11 mouse cellular contexts compared by ENCODE assay signal in the genomic region with DNA sequence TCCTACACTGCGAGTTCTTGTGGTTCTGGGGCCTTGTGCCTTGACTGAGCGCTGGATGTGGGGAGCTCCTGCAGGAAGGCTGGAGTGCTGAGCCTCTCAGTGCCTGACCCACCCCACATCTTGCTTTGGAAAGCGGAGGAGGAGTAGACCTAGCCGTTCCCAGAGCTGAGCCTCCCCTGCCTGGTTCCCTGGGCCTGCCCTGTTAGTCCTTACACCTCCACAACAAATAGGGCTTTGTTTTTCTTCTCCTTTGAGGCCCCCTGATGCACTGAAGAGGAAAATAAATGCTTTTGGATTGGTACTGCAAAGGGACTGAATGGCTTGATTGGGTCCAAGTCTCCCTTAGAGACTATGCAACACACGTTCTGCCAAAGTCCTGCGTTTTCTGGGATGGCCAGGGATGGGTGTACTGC. TPM values are rescaled to one million over a fixed set of nuclear protein-coding genes. Genes with fewer than 3 reads are reported as not detected.
DNase-seq lines count a peak whose midpoint lies in the region; ATAC-seq and TF ChIP-seq lines count a peak whose summit lies in the region.
"Had no signal": no experiment of that assay in that cellular context is flagged by ENCODE, and none has a peak within 500 bp of the region (broad histone marks: within the 10 kb centered on the region; RNA-seq: fewer than 3 reads in every experiment).

No protein-coding gene starts in this region.

- no peak overlapping the region for H3K4me2 ChIP-seq in hindbrain, embryonic 11.5 days (replicated peaks; ENCODE audit: low read depth, low read length)

- H3K4me1 ChIP-seq in G1E (ENCODE audit: insufficient read depth, low read depth, low read length) = peaks cover 60% of the 10 kb centered on the region
- no peaks in the 10 kb centered on the region; the same call in none of the 2 replicates for H3K4me1 ChIP-seq in hindbrain, embryonic 11.5 days (replicated peaks; ENCODE audit: control insufficient read depth, insufficient read depth, low read length)
- peaks cover 30% of the 10 kb centered on the region for H3K4me1 ChIP-seq in midbrain, embryonic 10.5 days
- H3K4me1 ChIP-seq in lung, adult 2 months (ENCODE audit: control insufficient read depth, insufficient read depth, low read length) = no peaks in the 10 kb centered on the region; the same call in 1 of the 2 replicates

- no peak for DNase-seq in frontal cortex, postnatal 25 days (ENCODE audit: low spot score in 2 of 2)
- no peak for DNase-seq in G1E (ENCODE audit: low spot score)
- no peak for DNase-seq in hindbrain, embryonic 11.5 days (ENCODE audit: low spot score)
- no peak for DNase-seq in midbrain, embryonic 10.5 days (ENCODE audit: low spot score)
- no peak for DNase-seq in urinary bladder, postnatal 36 days (ENCODE audit: low spot score in 2 of 2)
- DNase-seq in lung, adult 2 months = no peak
- DNase-seq in left cerebral cortex, adult 11 months (ENCODE audit: low spot score) = no peak
- DNase-seq: lung, adult 18-20 months had no signal

- H3K9me3 ChIP-seq in G1E (replicated peaks) = no peaks in the 10 kb centered on the region
- H3K9me3 ChIP-seq in hindbrain, embryonic 11.5 days (ENCODE audit: control insufficient read depth, low read length) = no peaks in the 10 kb centered on the region
- no peaks in the 10 kb centered on the region for H3K9me3 ChIP-seq in midbrain, embryonic 10.5 days (replicated peaks)
- H3K9me3 ChIP-seq: heart, embryonic 13.5 days had no signal

- H3K27ac ChIP-seq in hindbrain, embryonic 11.5 days (ENCODE audit: low read depth, low read length) = 0 out of 2 replicates have a peak overlapping the region, but pooled peaks have one; percentile 42
- H3K27ac ChIP-seq in midbrain, embryonic 10.5 days (replicated peaks) = peak overlapping the region; percentile 74
- H3K27ac ChIP-seq: heart, embryonic 13.5 days; kidney, postnatal 0 days had no signal

- no peak for TF ChIP-seq POLR2A in lung, adult 2 months (IDR thresholded peaks at IDR 0.05; ENCODE audit: borderline replicate concordance, extremely low read depth, low read depth, low read length)

- no peaks in the 10 kb centered on the region for H3K27me3 ChIP-seq in G1E (ENCODE audit: insufficient read depth, low read length)
- H3K27me3 ChIP-seq in hindbrain, embryonic 11.5 days (ENCODE audit: control insufficient read depth, insufficient read depth, low read length) = no peaks in the 10 kb centered on the region
- H3K27me3 ChIP-seq in midbrain, embryonic 10.5 days (ENCODE audit: low read depth, poor library complexity, severe bottlenecking) = peaks cover 16% of the 10 kb centered on the region; the same call in 1 of the 2 replicates
- H3K27me3 ChIP-seq: heart, embryonic 13.5 days had no signal

- no peak overlapping the region for H3K9ac ChIP-seq in hindbrain, embryonic 11.5 days (ENCODE audit: low read depth, low read length)
- H3K9ac ChIP-seq: heart, embryonic 13.5 days had no signal

- no peak for TF ChIP-seq CTCF in G1E (IDR thresholded peaks at IDR 0.05; ENCODE audit: low read depth, low read length)
- no peak for TF ChIP-seq CTCF in lung, adult 2 months (IDR thresholded peaks at IDR 0.05; ENCODE audit: insufficient read depth, low read length)

- 0 out of 2 replicates have a peak, but pooled peaks have one; percentile 27 for ATAC-seq in frontal cortex, adult (ENCODE audit: low TSS enrichment)
- ATAC-seq in G1E (ENCODE audit: extremely low read depth, insufficient number of reproducible peaks, low FRiP score, poor library complexity, severe bottlenecking) = no peak
- peak; percentile 65 for ATAC-seq in hindbrain, embryonic 11.5 days (ENCODE audit: low FRiP score)

- peak overlapping the region; percentile 71 for H3K4me3 ChIP-seq in G1E (ENCODE audit: low read depth, low read length)
- no peak overlapping the region for H3K4me3 ChIP-seq in hindbrain, embryonic 11.5 days (ENCODE audit: low read depth, low read length)
- H3K4me3 ChIP-seq in midbrain, embryonic 10.5 days = no peak overlapping the region
- no peak overlapping the region for H3K4me3 ChIP-seq in lung, adult 2 months (replicated peaks; ENCODE audit: extremely low read depth, low read depth, low read length)
- H3K4me3 ChIP-seq: heart, embryonic 13.5 days had no signal

- peaks cover 61% of the 10 kb centered on the region for H3K36me3 ChIP-seq in G1E (replicated peaks)
- H3K36me3 ChIP-seq in hindbrain, embryonic 11.5 days (ENCODE audit: control insufficient read depth, insufficient read depth, low read length) = no peaks in the 10 kb centered on the region
- H3K36me3 ChIP-seq in midbrain, embryonic 10.5 days = no peaks in the 10 kb centered on the region

- 26% methylated on average over 6 of the region's 6 CpGs for WGBS in hindbrain, embryonic 11.5 days
- 16% methylated on average over 6 of the region's 6 CpGs for WGBS in midbrain, embryonic 10.5 days
- WGBS in lung, adult 2 months = 81% methylated on average over 6 of the region's 6 CpGs

RNA-seq across cellular contexts. Expression of gene Dapp1, which starts 3.7 kb away (rescaled TPM):
- total RNA-seq in G1E (2014; fragmentation: Nextera tagmentation) = 288 and 301 TPM in 2 replicates
- total RNA-seq in G1E (2017) = 438 and 441 TPM in 2 replicates
- polyA plus RNA-seq in G1E (2012) = 14.3 and 37.2 TPM in 2 replicates
- 2.6 and 3.7 TPM in 2 replicates for polyA plus RNA-seq in hindbrain, embryonic 11.5 days (2014; fragmentation: Nextera tagmentation; extraction: Ambion mirVana)
- 2.3 and 2.9 TPM in 2 replicates for polyA plus RNA-seq in midbrain, embryonic 10.5 days (2016; fragmentation: Nextera tagmentation; extraction: Ambion mirVana)
- polyA plus RNA-seq in lung, adult 2 months (2012; rRNA removed) = 4.5 and 7.1 TPM in 2 replicates

RNA-seq across cellular contexts. Expression of gene Lamtor3, which starts 59.3 kb away (rescaled TPM):
- total RNA-seq in G1E (2014; fragmentation: Nextera tagmentation) (152 and 187 TPM in 2 replicates), G1E (2017) (233 and 234 TPM in 2 replicates)
- polyA plus RNA-seq in G1E (2012) = 27.0 and 38.4 TPM in 2 replicates
- 96.9 and 103 TPM in 2 replicates for polyA plus RNA-seq in hindbrain, embryonic 11.5 days (2014; fragmentation: Nextera tagmentation; extraction: Ambion mirVana)
- 91.6 and 91.8 TPM in 2 replicates for polyA plus RNA-seq in midbrain, embryonic 10.5 days (2016; fragmentation: Nextera tagmentation; extraction: Ambion mirVana)
- polyA plus RNA-seq in lung, adult 2 months (2012; rRNA removed) = 19.6 and 31.7 TPM in 2 replicates
